Mouse (Mus musculus) embryonic fibroblast, embryonic 13.5 days (primary cell): ENCODE measurements around the gene Bst2.

Experiments used
- CTCF ChIP-seq: IDR thresholded peaks from 2 replicates; pipeline ENCODE4 v1.5.1; 2011; ENCODE audit warnings: mild to moderate bottlenecking, control low read depth, low read length, moderate library complexity, borderline replicate concordance; ENCODE audit not compliant: insufficient read depth
- POLR2A ChIP-seq: IDR thresholded peaks from 2 replicates; pipeline ENCODE4 v1.6.1; 2011; ENCODE audit warnings: low read depth, mild to moderate bottlenecking, control low read depth, low read length, moderate library complexity

DNA sequence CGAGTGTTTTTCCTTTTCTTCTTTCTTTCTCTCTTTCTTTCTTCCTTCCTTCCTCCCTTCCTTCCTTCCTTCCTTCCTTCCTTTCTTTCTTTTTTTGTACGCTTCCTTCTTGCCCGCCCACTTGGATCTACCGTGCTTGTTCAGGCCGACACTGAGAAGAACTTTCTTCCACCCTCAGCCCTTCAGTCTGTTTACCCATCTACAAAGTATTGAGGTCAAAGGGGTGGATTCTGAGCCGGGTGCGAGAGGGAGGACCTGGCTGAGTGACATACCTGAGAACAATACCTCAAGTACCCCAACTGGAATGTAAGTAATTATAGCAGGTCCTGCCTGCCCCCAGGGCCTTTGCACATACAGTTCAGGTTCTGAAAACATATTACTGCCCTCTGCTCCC is 51.1 kb downstream of the Bst2 start:
- TF ChIP-seq CTCF (no peak), POLR2A (no peak)
